Mouse (Mus musculus) spleen, adult 2 months (tissue): ENCODE measurements around the gene Rbm47.

Experiments
- CTCF ChIP-seq: fragments of 200-500 bp; IDR thresholded peaks from 2 replicates; pipeline ENCODE4 v1.5.1; 2011; ENCODE audit warnings: mild to moderate bottlenecking, inconsistent platforms; ENCODE audit not compliant: insufficient read depth, insufficient read length, insufficient replicate concordance; ENCODE audit errors: extremely low read depth
- POLR2A ChIP-seq: fragments of 200-500 bp; IDR thresholded peaks from 2 replicates; pipeline ENCODE4 v1.6.1; 2011; ENCODE audit warnings: low read depth, low read length, inconsistent platforms

GRCm38 (mm10) chr5:66114208-66114607 is 58.7 kb downstream of the Rbm47 start:
- TF ChIP-seq POLR2A (no peak), CTCF (no peak)
